Mouse (Mus musculus) embryo, embryonic 9.5 days (tissue): ENCODE data around the gene Wdr62.
"Not testable (repeated sequence)": the region's sequence is repeated elsewhere in the genome, so short reads cannot be mapped to it uniquely, and the experiment has no call there.

ENCODE experiments used
- DNase-seq: peaks from one replicate; pipeline ENCODE4 v3.0.0-alpha.2; 2017; ENCODE audit errors: extremely low spot score

Gene Wdr62

GRCm38 (mm10) chr7:30206364-30206763 lies 73.9 kb downstream of the Wdr62 start:
- DNase-seq = not testable (repeated sequence)

GRCm38 (mm10) chr7:30205383-30205782 lies 74.8 kb downstream of the Wdr62 start:
- DNase-seq = peak; percentile 65

- DNase-seq = no peak
These were observed 75.8 kb downstream of the Wdr62 start for GRCm38 (mm10) chr7:30204380-30204779.

- DNase-seq = no peak
These were observed 77.1 kb downstream of the Wdr62 start for GRCm38 (mm10) chr7:30202895-30203690.

GRCm38 (mm10) chr7:30200661-30201060 lies 79.6 kb downstream of the Wdr62 start:
- not testable (repeated sequence) for DNase-seq

GRCm38 (mm10) chr7:30200200-30200599 lies 80.0 kb downstream of the Wdr62 start:
- no peak for DNase-seq

GRCm38 (mm10) chr7:30199498-30200139 lies 80.6 kb downstream of the Wdr62 start:
- no peak for DNase-seq

- DNase-seq = peak; percentile 82
These were observed 81.7 kb downstream of the Wdr62 start, which contains the start of gene Capns1 for GRCm38 (mm10) chr7:30198481-30198971. Gene Capns1, minus strand, starts transcription at chr7:30198811.

- no peak for DNase-seq
These were observed 82.6 kb downstream of the Wdr62 start for GRCm38 (mm10) chr7:30197592-30198129.

- DNase-seq = no peak
These were observed 84.0 kb downstream of the Wdr62 start for GRCm38 (mm10) chr7:30196171-30196570.

GRCm38 (mm10) chr7:30195461-30195860 lies 84.8 kb downstream of the Wdr62 start:
- DNase-seq = no peak

GRCm38 (mm10) chr7:30194884-30195283 lies 85.3 kb downstream of the Wdr62 start:
- peak; percentile 95 for DNase-seq

- DNase-seq = peak; percentile 49
These were observed 86.0 kb downstream of the Wdr62 start for GRCm38 (mm10) chr7:30194101-30194831.

- DNase-seq = peak; percentile 87
These were observed 86.6 kb downstream of the Wdr62 start for GRCm38 (mm10) chr7:30193581-30194100.

- peak; percentile 49 for DNase-seq
These were observed 87.2 kb downstream of the Wdr62 start for GRCm38 (mm10) chr7:30193013-30193412.

- DNase-seq = no peak
These were observed 88.1 kb downstream of the Wdr62 start for GRCm38 (mm10) chr7:30192088-30192487.
